Mouse (Mus musculus) CH12.LX (cell line): ENCODE measurements around the gene Adam12. TPM values are rescaled to one million over a fixed set of nuclear protein-coding genes. Genes with fewer than 3 reads are reported as not detected.

Experiments
- DNase-seq: peaks from one replicate; pipeline ENCODE4 v3.0.0-alpha.2; 2013; ENCODE audit errors: extremely low read depth
- H3K27ac ChIP-seq: 2 replicates; pipeline ENCODE4 v1.5.1; 2012; ENCODE audit warnings: low read depth, mild to moderate bottlenecking, control low read depth, moderate library complexity; ENCODE audit not compliant: insufficient read depth
- H3K27me3 ChIP-seq: replicated peaks from 2 replicates; pipeline ENCODE3; 2012; ENCODE audit warnings: inconsistent platforms
- H3K36me3 ChIP-seq, 2 experiments: replicated peaks in 1 of 2; 2 replicates each; pipeline versions ENCODE3 to v1.6.1; 2012; ENCODE audit warnings: inconsistent platforms in 1 of 2, low read length in 1 of 2, mild to moderate bottlenecking in 1 of 2, mixed read lengths in 1 of 2, moderate library complexity in 1 of 2; ENCODE audit not compliant: control insufficient read depth in 1 of 2, insufficient read depth in 1 of 2
- H3K4me1 ChIP-seq, 2 experiments: 2 replicates each; pipeline ENCODE4 v1.6.1; 2012; ENCODE audit warnings: inconsistent platforms in 1 of 2, moderate library complexity in 1 of 2; ENCODE audit not compliant: insufficient read depth in 2 of 2, control insufficient read depth in 1 of 2
- H3K4me2 ChIP-seq: 2 replicates; pipeline ENCODE4 v1.6.1; 2012; ENCODE audit warnings: low read depth, mild to moderate bottlenecking, control low read depth; ENCODE audit not compliant: poor library complexity, insufficient read depth, severe bottlenecking
- H3K4me3 ChIP-seq, 3 experiments: fragments of 150-350 bp in 1 of 3; sonication (generic) in 1 of 3; replicated peaks in 1 of 3; 2 replicates each; pipeline versions ENCODE3 to v1.5.1; 2011 to 2012; ENCODE audit warnings: low read depth in 2 of 3, low read length in 2 of 3, mild to moderate bottlenecking in 2 of 3, moderate library complexity in 2 of 3, control low read depth in 1 of 3, improper control_type of control experiment in 1 of 3, inconsistent platforms in 1 of 3, mixed read lengths in 1 of 3; ENCODE audit not compliant: poor library complexity in 1 of 3
- H3K79me2 ChIP-seq: replicated peaks from 2 replicates; pipeline ENCODE4 v1.6.1; 2012; ENCODE audit warnings: mild to moderate bottlenecking, moderate library complexity; ENCODE audit not compliant: control insufficient read depth, poor library complexity, insufficient read depth, severe bottlenecking; ENCODE audit errors: extremely low read depth
- H3K9ac ChIP-seq: 2 replicates; pipeline ENCODE4 v1.6.1; 2012; ENCODE audit warnings: low read depth, mild to moderate bottlenecking, control low read depth, moderate library complexity; ENCODE audit not compliant: insufficient read depth
- H3K9me3 ChIP-seq: replicated peaks from 2 replicates; pipeline ENCODE3; 2012; ENCODE audit warnings: low read length, inconsistent platforms, mixed read lengths
- CHD1 ChIP-seq: IDR thresholded peaks from 2 replicates; pipeline ENCODE4 v1.6.1; 2012; ENCODE audit warnings: low read depth, low read length, improper control_type of control experiment, inconsistent platforms
- CTCF ChIP-seq, 2 experiments: IDR thresholded peaks in 1 of 2; conservative IDR thresholded peaks in 1 of 2; 2 replicates each; pipeline ENCODE4 v1.5.1; 2011 to 2012; ENCODE audit warnings: low read depth in 2 of 2, low read length in 2 of 2, improper control_type of control experiment in 1 of 2, inconsistent platforms in 1 of 2, mild to moderate bottlenecking in 1 of 2, moderate library complexity in 1 of 2
- GABPA ChIP-seq: IDR thresholded peaks from 2 replicates; pipeline ENCODE4 v1.6.1; 2012; ENCODE audit warnings: low read depth, low read length, improper control_type of control experiment, inconsistent platforms; ENCODE audit not compliant: insufficient replicate concordance
- JUN ChIP-seq: IDR thresholded peaks from 2 replicates; pipeline ENCODE4 v1.6.1; 2011; ENCODE audit warnings: low read depth, mild to moderate bottlenecking, low read length, improper control_type of control experiment, moderate library complexity; ENCODE audit not compliant: insufficient read depth
- JUND ChIP-seq: conservative IDR thresholded peaks from 2 replicates; pipeline ENCODE4 v1.6.1; 2011; ENCODE audit warnings: low read depth, low read length, improper control_type of control experiment
- MAFK ChIP-seq: IDR thresholded peaks from 2 replicates; pipeline ENCODE4 v1.6.1; 2011; ENCODE audit warnings: low read length, improper control_type of control experiment; ENCODE audit not compliant: insufficient replicate concordance
- MAX ChIP-seq: IDR thresholded peaks from 2 replicates; pipeline ENCODE4 v1.6.1; 2011; ENCODE audit warnings: low read length, improper control_type of control experiment
- MEF2A ChIP-seq: IDR thresholded peaks from 2 replicates; pipeline ENCODE4 v1.6.1; 2014; ENCODE audit warnings: low read depth, mild to moderate bottlenecking, inconsistent platforms, low read length, improper control_type of control experiment, borderline replicate concordance
- MXI1 ChIP-seq: IDR thresholded peaks from 2 replicates; pipeline ENCODE4 v1.6.1; 2011; ENCODE audit warnings: mild to moderate bottlenecking, low read depth, low read length, improper control_type of control experiment
- NELFE ChIP-seq: IDR thresholded peaks from 2 replicates; pipeline ENCODE4 v1.6.1; 2011; ENCODE audit warnings: low read depth, low read length, improper control_type of control experiment
- PAX5 ChIP-seq: IDR thresholded peaks from 2 replicates; pipeline ENCODE4 v1.6.1; 2012; ENCODE audit warnings: low read length, inconsistent platforms, mixed read lengths
- POLR2A ChIP-seq: IDR thresholded peaks from 2 replicates; pipeline ENCODE4 v1.6.1; 2011; ENCODE audit warnings: low read depth, mild to moderate bottlenecking, improper control_type of control experiment, low read length
- RAD21 ChIP-seq: IDR thresholded peaks from 2 replicates; pipeline ENCODE4 v1.6.1; 2011; ENCODE audit warnings: low read depth, mild to moderate bottlenecking, low read length, improper control_type of control experiment, moderate library complexity
- RCOR1 ChIP-seq: conservative IDR thresholded peaks from 2 replicates; pipeline ENCODE4 v1.6.1; 2012; ENCODE audit warnings: low read depth, mild to moderate bottlenecking, inconsistent platforms, low read length, improper control_type of control experiment
- SMC3 ChIP-seq: IDR thresholded peaks from 2 replicates; pipeline ENCODE4 v1.6.1; 2011; ENCODE audit warnings: low read depth, low read length, improper control_type of control experiment
- TBP ChIP-seq: conservative IDR thresholded peaks from 2 replicates; pipeline ENCODE4 v1.6.1; 2011; ENCODE audit warnings: low read depth, low read length, improper control_type of control experiment
- UBTF ChIP-seq: IDR thresholded peaks from 2 replicates; pipeline ENCODE4 v1.6.1; 2012; ENCODE audit warnings: low read depth, mild to moderate bottlenecking, inconsistent platforms, low read length, improper control_type of control experiment, moderate library complexity
- USF2 ChIP-seq: conservative IDR thresholded peaks from 2 replicates; pipeline ENCODE4 v1.6.1; 2011; ENCODE audit warnings: low read depth, low read length, improper control_type of control experiment
- ZMIZ1 ChIP-seq: IDR thresholded peaks from 2 replicates; pipeline ENCODE4 v1.6.1; 2012; ENCODE audit warnings: low read depth, mild to moderate bottlenecking, inconsistent platforms, low read length, improper control_type of control experiment
- dilution Hi-C: fragments of 300-500 bp; cut with MboI; formaldehyde crosslinking; loops from 2 replicates; pipeline ENCODE4 v1.14.3; 2020; ENCODE audit warnings: low sequenced_read_pairs; ENCODE audit not compliant: extremely low pct_unique_long_range_greater_than_20kb, extremely low pct_ligation_motif_present
- in situ Hi-C: fragments of 300-500 bp; cut with MboI; formaldehyde crosslinking; loops from 3 replicates; pipeline ENCODE4 v1.14.3; 2019; ENCODE audit warnings: low sequenced_read_pairs, low pct_ligation_motif_present, low pct_unique_long_range_greater_than_20kb, mixed read lengths
- polyA plus RNA-seq: library from polyadenylated mRNA; unstranded; fragments of >175 nt; gene quantifications from 2 replicates; pipeline ENCODE4 v1.2.1, GENCODE M21; 2012; ENCODE audit warnings: low read depth; ENCODE audit not compliant: insufficient read length
- total RNA-seq, 2 experiments: library from RNA; depleted of rRNA; stranded (reverse); fragments of 300-350 nt in 1 of 2; fragments of >200 nt in 1 of 2; gene quantifications; 2 replicates each; pipeline ENCODE4 v1.2.3; 2012 to 2014

The Adam12 gene
- total and polyA plus RNA-seq, 3 experiments: not detected

- no peak for TF ChIP-seq MEF2A
- TF ChIP-seq NELFE: no peak
- no peak overlapping the region for H3K4me3 ChIP-seq
- no peak overlapping the region for H3K9ac ChIP-seq
- H3K4me2 ChIP-seq: no peak overlapping the region
- no peak for DNase-seq
- H3K36me3 ChIP-seq: no peaks in the 10 kb centered on the region
- peaks cover 73% of the 10 kb centered on the region for H3K9me3 ChIP-seq
- no peaks in the 10 kb centered on the region for H3K79me2 ChIP-seq
- H3K4me1 ChIP-seq: no peaks in the 10 kb centered on the region
- no peak overlapping the region for H3K27ac ChIP-seq
- H3K27me3 ChIP-seq: no peaks in the 10 kb centered on the region
- dilution Hi-C loops: no loop called here
- in situ Hi-C loops: no loop called here
Observed at GRCm38 (mm10) chr7:134163751-134164150, 68.2 kb downstream of the Adam12 start.

DNA sequence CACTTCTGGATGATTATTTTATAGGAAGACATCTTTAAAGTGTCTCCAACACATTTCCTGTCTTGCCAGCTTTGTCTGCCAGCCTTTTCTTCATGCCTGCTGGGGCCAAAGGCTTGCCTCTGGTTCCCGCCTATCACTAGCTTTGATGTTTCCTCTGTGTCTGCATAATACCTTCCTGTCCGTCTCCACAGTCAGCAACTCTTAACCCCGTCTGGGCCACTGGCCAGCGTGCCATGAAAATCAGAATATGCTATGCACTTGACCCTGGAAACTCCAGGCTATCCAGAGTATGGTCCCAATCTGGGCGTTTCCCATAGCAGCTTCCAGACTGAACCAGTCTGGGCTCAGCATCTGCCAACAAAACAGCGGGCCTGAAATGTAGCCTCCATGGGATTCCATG is 69.1 kb downstream of the Adam12 start:
- Histone ChIP-seq H3K36me3 (no peaks in the 10 kb centered on the region), H3K9me3 (peaks cover 74% of the 10 kb centered on the region), H3K27ac (no peak overlapping the region), H3K9ac (no peak overlapping the region), H3K79me2 (no peaks in the 10 kb centered on the region), H3K4me3 (no peak overlapping the region), H3K4me1 (no peaks in the 10 kb centered on the region), H3K4me2 (no peak overlapping the region), H3K27me3 (no peaks in the 10 kb centered on the region)
- DNase-seq: no peak
- in situ Hi-C loops: no loop called here
- dilution Hi-C loops: no loop called here
- no peak for TF ChIP-seq PAX5
- TF ChIP-seq CHD1: no peak
- no peak for TF ChIP-seq CTCF (conservative IDR thresholded peaks at IDR 0.05 in 1 of 2, IDR thresholded peaks at IDR 0.05 in 1 of 2; ENCODE audit: low read depth in 2 of 2, low read length in 2 of 2)
- TF ChIP-seq ZMIZ1: no peak
- no peak for TF ChIP-seq GABPA
- TF ChIP-seq UBTF: no peak
- no peak for TF ChIP-seq TBP
- TF ChIP-seq POLR2A: no peak
- TF ChIP-seq SMC3: no peak
- TF ChIP-seq MAFK: no peak
- TF ChIP-seq MAX: no peak
- no peak for TF ChIP-seq JUN
- no peak for TF ChIP-seq NELFE
- TF ChIP-seq MEF2A: no peak
- no peak for TF ChIP-seq USF2
- no peak for TF ChIP-seq RAD21

GRCm38 (mm10) chr7:134159608-134160007 is 72.3 kb downstream of the Adam12 start:
- no peaks in the 10 kb centered on the region for H3K4me1 ChIP-seq
- H3K79me2 ChIP-seq: no peaks in the 10 kb centered on the region
- peaks cover 68% of the 10 kb centered on the region for H3K9me3 ChIP-seq
- H3K27ac ChIP-seq: no peak overlapping the region
- H3K9ac ChIP-seq: no peak overlapping the region
- no peak for DNase-seq
- H3K27me3 ChIP-seq: no peaks in the 10 kb centered on the region
- H3K4me2 ChIP-seq: no peak overlapping the region
- TF ChIP-seq MXI1 (no peak), JUND (no peak), RCOR1 (no peak), SMC3 (no peak), JUN (no peak)
- dilution Hi-C loops: no loop called here
- no peak overlapping the region for H3K4me3 ChIP-seq
- H3K36me3 ChIP-seq: no peaks in the 10 kb centered on the region
- in situ Hi-C loops: no loop called here
